Mouse (Mus musculus): ENCODE data around the gene Fmnl1. TPM values are rescaled to one million over a fixed set of nuclear protein-coding genes. Genes with fewer than 3 reads are reported as not detected.

The Fmnl1 gene
- polyA plus RNA-seq (2016; fragmentation: Nextera tagmentation; extraction: Ambion mirVana) = 0.72 and 1.5 TPM in 2 replicates

DNA sequence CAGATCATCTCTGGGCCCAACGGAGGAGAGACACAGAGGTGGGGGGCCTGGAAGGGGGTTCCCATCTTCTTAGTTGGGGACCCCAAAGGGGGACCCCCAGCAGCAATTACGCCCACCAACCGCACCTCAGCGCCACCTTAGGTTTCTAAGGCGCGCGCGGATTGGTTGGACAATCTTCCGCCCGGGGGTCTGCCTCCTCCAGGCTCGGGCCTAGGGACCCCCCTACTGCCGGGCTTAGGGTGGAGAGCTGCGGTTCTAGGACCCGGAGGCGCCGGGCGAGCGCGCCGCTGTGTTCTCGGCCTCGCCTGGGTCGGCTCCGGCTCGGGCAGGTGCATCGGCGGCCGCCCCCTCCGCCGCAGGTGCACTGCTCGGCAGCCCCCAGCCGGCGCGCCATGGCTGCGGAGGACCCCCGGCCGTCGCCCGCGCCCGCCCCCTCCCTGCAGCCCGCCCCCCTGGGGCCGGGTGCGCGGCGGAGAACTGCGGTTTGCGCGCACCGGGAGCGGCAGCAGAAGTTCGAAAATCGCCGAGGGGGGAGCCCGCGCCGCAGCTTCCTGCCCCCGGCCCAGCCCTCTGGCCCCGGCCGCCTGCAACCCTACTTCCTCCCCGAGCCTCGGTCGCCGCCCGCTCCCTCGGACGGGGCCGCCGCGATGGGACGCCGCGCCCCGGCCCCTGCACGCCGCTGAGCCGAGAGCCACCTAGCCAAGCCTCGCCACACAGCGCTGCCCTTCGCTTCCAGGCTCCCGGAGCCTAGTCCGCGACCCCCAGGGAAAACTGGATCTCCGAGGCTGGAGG, at the start of gene Fmnl1:
Gene Fmnl1 (plus strand): TSS at position 614 of the 792 bp plus-strand sequence.
- Histone ChIP-seq H3K9me3 (no peaks in the 10 kb centered on the region), H3K27ac (peak within 1 kb of the TSS; percentile 77), H3K4me1 (replicated peaks) (peaks cover 21% of the 10 kb centered on the region), H3K4me3 (peak within 1 kb of the TSS; percentile 70), H3K27me3 (ENCODE audit: insufficient read depth, poor library complexity, severe bottlenecking) (peaks cover 83% of the 10 kb centered on the region), H3K36me3 (no peaks in the 10 kb centered on the region)
- WGBS = 2% methylated on average over 84 of the region's 84 CpGs
- DNase-seq (ENCODE audit: low spot score) = peak; percentile 34

DNA sequence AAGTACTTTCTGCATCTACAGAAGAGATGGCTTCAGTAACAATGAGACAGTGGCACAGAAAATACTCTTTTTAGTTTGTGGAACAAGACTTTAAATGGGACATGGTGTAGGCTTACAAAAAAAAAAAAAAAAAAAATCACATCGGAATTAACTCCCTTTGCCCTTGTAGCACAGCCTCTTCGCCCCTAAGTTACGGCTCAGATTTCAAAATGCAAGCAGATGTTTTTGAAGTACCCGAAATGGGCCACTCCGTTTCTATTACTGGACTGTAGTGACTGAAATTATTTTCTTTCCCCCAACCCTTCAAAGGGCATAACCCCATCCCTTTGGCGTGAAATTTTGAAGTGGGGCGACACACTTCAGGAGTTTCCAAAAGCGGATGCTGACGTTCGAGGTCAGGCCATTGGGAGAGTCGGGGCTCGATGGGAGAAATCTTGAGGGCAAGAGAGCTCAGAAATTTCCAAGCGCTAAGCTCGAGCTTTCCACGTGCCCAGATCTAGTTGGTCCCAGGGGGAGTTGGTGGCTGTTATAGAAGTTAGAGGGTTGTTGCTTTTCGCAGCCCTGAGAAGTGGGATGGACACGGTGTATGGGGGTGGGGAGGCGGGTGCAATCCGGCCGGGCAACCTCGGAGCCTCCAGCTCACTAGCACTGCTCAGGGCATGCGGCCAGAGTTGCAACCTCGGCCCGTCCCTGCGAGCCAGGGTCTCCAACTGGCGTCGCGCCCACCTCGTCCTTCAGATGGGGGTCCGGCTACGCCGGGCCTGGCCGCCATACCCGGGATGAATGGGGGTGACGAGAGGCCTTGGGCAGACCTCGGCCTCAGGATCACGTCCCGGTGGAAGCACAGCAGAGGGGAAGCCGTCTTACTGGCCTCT, 39.0 kb upstream of the Fmnl1 start, which contains the start of gene Hexim2:
Gene Hexim2 (plus strand): TSS at position 729 of the 875 bp plus-strand sequence.
- peak; percentile 71 for DNase-seq (ENCODE audit: low spot score)
- Histone ChIP-seq H3K4me3 (peak within 1 kb of the TSS; percentile 98), H3K9me3 (no peaks in the 10 kb centered on the region), H3K36me3 (peaks cover 8% of the 10 kb centered on the region; the same call in 1 of the 2 replicates), H3K4me1 (replicated peaks) (peaks cover 37% of the 10 kb centered on the region), H3K27me3 (ENCODE audit: insufficient read depth, poor library complexity, severe bottlenecking) (no peaks in the 10 kb centered on the region), H3K27ac (peak within 1 kb of the TSS; percentile 100)
- 1% methylated on average over 39 of the region's 39 CpGs for whole genome bisulfite sequencing

DNA sequence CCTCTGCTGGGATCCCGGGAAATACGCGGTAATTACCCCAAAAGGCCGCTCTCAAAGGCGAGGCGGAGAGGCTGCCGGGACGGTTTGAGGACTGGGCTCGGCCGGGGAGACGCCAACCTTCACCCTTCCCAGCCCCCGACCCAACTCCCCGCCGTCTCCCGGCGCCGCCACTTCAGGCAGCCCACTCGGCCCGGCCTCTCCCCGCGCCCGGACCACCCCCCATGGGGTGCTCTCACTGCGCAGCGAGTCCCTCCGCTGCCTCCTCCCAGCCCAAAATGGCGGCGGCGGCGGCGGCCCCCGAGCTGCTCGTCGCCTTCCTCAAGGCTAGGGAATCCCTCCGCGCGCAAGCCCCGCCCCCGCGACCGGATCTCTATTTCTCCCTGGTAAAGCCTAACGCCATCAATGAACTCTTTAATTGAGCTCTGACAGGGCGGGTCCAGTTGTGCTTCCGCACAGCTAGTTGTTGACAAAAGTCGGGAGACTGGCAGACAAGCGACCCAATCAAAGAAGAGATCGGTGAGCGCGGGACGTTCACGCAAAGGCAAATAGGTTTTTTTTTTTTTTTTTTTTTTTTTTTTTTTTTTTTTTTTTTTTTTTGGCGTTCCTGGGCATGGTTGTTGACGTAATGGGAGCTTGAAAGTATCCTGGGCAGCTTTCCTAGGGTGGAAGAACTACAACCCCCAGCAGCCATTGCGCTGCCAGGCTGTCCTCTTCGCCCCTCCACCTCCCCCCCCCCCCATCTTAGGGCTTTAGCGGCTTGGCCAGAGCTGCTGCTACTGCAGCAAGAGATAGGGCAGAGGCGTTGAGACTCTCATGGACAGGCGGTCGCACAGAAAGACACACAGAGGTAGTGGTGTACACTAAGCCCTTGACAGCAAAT, 38.1 kb upstream of the Fmnl1 start:
- peak; percentile 100 for DNase-seq (ENCODE audit: low spot score)
- no peaks in the 10 kb centered on the region for H3K27me3 ChIP-seq (ENCODE audit: insufficient read depth, poor library complexity, severe bottlenecking)
- H3K9me3 ChIP-seq = no peaks in the 10 kb centered on the region
- peak overlapping the region; percentile 98 for H3K4me3 ChIP-seq
- H3K27ac ChIP-seq = peak overlapping the region; percentile 100
- under 1% methylated on average over 58 of the region's 58 CpGs for WGBS
- H3K4me1 ChIP-seq (replicated peaks) = peaks cover 37% of the 10 kb centered on the region
- peaks cover 8% of the 10 kb centered on the region; the same call in 1 of the 2 replicates for H3K36me3 ChIP-seq

DNA sequence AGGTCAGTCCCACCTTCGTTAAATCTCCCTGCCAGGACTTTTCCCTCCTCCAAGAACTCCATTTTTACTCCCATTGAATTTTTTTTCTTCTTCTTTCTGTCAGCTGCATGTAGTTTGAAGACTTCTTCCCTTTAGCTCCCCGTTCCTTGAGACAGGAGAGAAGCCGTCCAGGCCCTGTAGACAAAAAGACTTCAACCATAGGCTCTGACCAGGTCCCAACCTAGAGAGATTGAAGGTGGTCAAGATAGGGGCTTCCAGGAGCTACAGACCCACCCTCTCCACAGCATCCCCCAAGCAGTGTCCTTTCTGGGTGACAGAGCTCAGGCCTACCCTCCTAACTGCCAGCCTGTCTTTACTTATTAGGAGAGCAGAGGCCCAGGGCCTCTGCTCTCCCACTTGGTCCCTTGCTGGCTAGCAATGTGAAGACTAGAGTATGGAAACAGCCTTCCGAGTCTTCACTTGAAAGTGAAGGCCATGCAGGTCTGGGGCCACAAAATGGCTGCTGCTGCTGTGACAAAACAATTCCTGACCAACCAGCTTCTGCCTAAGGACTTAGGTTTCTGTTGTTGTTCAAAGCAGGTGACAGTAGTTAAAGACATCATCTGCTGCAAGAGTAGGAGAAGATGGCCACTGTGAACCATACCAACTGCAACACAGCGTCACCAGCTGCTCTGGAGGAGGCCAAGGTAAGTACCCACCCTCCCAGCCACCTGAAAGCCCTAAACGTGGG, 37.3 kb upstream of the Fmnl1 start:
- no peaks in the 10 kb centered on the region for H3K27me3 ChIP-seq (ENCODE audit: insufficient read depth, poor library complexity, severe bottlenecking)
- H3K36me3 ChIP-seq = peaks cover 15% of the 10 kb centered on the region
- peak overlapping the region; percentile 90 for H3K27ac ChIP-seq
- 56% methylated on average over 6 of the region's 6 CpGs for WGBS
- peaks cover 37% of the 10 kb centered on the region for H3K4me1 ChIP-seq (replicated peaks)
- DNase-seq (ENCODE audit: low spot score) = no peak
- H3K4me3 ChIP-seq = peak overlapping the region; percentile 98
- no peaks in the 10 kb centered on the region for H3K9me3 ChIP-seq

DNA sequence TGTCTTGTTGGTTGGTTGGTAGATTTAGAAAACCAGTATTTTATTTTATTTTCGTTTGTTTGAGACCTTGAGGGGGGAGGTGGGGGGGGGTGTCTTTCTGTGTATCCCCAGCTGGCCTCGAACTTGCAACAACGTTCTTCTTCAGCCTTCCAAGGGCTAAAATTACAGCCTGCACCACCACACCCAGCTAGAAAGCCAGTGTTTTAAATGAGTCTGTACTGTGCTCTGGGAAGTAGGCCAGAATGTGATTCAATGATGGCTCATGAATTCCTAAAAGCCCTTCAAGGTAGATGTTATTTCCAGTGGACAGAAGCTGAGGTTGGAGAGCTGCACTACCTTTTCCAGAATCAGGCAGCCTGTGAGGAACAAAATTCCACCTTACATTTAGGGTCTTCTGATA, 36.7 kb upstream of the Fmnl1 start:
- Histone ChIP-seq H3K4me1 (replicated peaks) (peaks cover 37% of the 10 kb centered on the region), H3K27me3 (ENCODE audit: insufficient read depth, poor library complexity, severe bottlenecking) (no peaks in the 10 kb centered on the region), H3K4me3 (no peak overlapping the region), H3K27ac (no peak overlapping the region), H3K9me3 (no peaks in the 10 kb centered on the region), H3K36me3 (peaks cover 21% of the 10 kb centered on the region)
- 79% methylated on average over 3 of the region's 3 CpGs for WGBS
- DNase-seq (ENCODE audit: low spot score) = no peak

DNA sequence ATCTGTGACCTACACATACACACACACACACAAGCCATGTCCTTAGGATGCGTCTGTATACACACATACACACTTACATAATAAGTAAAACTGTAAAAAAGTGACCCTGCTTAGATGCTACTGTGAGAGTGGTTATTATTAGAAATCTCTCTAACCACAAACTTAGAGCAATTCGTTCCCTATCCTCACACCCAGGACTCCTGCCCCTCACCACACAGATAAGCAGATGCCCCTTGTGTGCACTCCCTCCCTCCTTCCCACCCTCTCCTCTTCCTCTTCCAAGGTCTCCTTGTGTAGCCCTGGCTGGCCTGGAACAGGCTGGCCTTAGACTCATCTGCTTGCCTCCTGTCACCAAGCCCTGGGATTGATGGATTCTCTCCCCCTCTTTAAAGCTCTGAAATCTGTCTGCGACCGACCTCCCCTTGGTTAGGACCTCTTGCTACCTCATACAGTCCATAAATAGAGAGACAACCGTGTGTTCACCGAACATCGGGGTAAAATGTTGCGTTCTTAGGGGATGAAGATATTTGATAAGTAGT, 34.8 kb upstream of the Fmnl1 start:
- peaks cover 36% of the 10 kb centered on the region for H3K4me1 ChIP-seq (replicated peaks)
- peaks cover 16% of the 10 kb centered on the region for H3K36me3 ChIP-seq
- DNase-seq (ENCODE audit: low spot score) = no peak
- H3K9me3 ChIP-seq = no peaks in the 10 kb centered on the region
- H3K4me3 ChIP-seq = no peak overlapping the region
- no peaks in the 10 kb centered on the region for H3K27me3 ChIP-seq (ENCODE audit: insufficient read depth, poor library complexity, severe bottlenecking)
- WGBS = 89% methylated on average over 8 of the region's 8 CpGs
- H3K27ac ChIP-seq = no peak overlapping the region

DNA sequence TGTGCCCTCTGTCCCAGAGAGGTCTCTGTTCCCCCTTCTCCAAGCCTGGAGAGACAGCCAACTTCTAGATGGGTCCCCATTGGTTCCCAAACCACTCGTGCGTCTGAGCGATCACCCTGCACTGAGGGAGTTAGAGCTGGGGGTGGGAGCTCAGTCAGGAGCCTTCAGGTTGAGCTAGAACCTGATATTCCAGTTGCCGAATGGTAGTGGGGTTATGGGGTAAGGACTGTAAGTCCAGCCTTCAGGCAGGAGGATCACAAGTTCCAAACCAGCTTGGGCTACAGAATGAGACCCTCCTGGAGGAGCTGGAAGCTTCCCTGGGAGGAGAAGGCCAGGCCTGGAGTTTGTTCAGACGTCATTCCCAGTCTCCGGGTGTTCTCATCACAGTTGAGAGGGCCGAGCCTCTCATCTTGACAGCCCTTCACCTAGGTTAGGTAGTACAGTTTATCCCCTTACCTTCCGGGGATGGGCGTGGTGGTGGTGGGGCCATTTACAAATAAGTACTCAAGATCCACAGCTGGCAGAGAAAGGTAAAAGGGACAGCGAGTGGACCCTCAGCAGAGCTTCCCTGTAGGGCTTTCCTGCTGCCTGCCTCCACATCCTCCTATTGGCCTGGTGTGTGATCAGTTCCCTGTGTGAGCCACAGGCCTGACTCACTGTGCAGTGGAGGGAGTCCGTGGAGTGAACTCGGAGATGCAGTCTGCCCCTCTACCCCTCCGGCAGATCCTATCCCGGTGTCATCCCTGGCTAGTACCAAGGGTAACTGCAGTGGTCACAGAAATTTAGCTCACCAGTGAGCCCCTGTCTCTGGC, 30.8 kb upstream of the Fmnl1 start:
- DNase-seq (ENCODE audit: low spot score) = no peak
- Histone ChIP-seq H3K27me3 (ENCODE audit: insufficient read depth, poor library complexity, severe bottlenecking) (no peaks in the 10 kb centered on the region), H3K4me1 (replicated peaks) (peaks cover 46% of the 10 kb centered on the region), H3K9me3 (no peaks in the 10 kb centered on the region), H3K36me3 (peaks cover 16% of the 10 kb centered on the region), H3K4me3 (no peak overlapping the region), H3K27ac (peak overlapping the region; percentile 79)
- 85% methylated on average over 14 of the region's 14 CpGs for WGBS

DNA sequence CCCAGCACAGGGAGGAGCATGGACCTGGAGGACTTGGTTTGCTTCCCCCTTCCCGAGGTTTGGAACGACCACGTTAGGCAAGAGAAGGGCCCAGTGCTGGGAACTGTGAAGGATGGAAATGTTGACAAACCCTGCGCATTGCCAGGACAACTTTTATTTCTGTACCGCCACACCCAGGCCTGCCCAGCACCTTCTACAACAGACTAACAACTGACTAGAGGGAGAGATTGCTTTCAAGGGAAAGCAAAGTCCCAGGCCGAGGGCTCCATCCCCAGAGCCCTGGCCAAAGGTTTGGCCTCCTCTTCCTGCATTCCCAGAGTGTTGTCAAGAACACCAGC, 30.2 kb upstream of the Fmnl1 start:
- no peaks in the 10 kb centered on the region for H3K27me3 ChIP-seq (ENCODE audit: insufficient read depth, poor library complexity, severe bottlenecking)
- H3K4me3 ChIP-seq = no peak overlapping the region
- no peak for DNase-seq (ENCODE audit: low spot score)
- H3K9me3 ChIP-seq = no peaks in the 10 kb centered on the region
- peak overlapping the region; percentile 79 for H3K27ac ChIP-seq
- H3K36me3 ChIP-seq = peaks cover 16% of the 10 kb centered on the region
- H3K4me1 ChIP-seq (replicated peaks) = peaks cover 50% of the 10 kb centered on the region
- 58% methylated on average over 6 of the region's 6 CpGs for WGBS

DNA sequence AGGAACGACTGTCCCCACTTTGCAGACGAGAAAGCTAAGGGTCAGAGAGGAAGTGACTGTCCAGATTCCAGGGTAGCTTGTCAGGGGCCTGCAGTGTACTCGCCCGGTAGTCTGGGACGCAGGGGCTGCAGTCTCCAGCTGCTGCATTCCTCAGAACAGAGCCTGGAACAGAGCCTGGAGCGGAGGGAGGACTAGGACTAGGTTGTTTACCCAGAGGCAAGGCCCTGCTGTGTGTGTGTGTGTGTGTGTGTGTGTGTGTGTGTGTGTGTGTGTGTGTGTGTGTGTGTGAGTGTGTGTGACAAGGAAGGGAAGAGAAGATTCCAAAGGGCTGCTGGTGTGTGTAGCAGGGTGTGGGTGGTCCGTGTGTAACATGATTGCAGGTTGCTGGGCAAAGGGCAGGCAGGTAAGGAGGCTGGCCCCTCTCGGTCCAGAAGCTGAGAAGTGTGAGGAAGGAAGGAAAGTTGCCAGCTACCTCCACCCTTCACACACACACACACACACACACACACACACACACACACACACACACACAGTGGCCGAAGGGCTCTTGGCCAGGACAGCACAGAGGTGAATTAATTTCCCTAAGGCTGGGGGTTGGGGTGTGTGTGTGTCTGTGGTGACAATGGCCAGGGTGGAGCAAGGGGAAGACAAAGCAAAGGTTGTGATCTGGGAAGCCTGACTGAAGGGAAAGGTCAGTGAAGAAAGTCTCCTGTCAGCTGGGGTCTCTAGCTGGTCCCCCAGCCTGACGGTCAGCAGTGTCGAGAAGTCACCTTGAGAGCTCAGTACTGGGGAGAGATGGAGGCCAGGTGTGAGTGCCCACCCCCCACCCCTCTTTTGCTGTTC, 29.6 kb upstream of the Fmnl1 start:
- H3K27me3 ChIP-seq (ENCODE audit: insufficient read depth, poor library complexity, severe bottlenecking) = no peaks in the 10 kb centered on the region
- peak; percentile 13 for DNase-seq (ENCODE audit: low spot score)
- H3K9me3 ChIP-seq = no peaks in the 10 kb centered on the region
- H3K4me1 ChIP-seq (replicated peaks) = peaks cover 50% of the 10 kb centered on the region
- 33% methylated on average over 11 of the region's 11 CpGs for WGBS
- H3K36me3 ChIP-seq = peaks cover 16% of the 10 kb centered on the region
- H3K27ac ChIP-seq = peak overlapping the region; percentile 79
- no peak overlapping the region for H3K4me3 ChIP-seq

DNA sequence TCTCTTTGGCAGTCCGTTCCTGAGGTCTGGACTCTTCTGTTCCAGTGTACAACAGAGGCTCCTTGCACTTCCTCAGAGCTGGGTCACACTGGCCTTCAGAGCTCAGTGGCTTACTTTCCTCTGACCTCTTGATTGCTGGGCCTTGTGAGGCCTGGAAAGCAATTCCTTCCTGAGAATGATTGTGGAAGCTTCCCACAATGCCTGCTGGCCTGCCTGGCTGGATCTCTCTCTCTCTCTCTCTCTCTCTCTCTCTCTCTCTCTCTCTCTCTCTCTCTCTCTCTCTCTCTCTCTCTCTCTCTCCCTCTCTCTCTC, 29.0 kb upstream of the Fmnl1 start:
- DNase-seq (ENCODE audit: low spot score) = no peak
- Histone ChIP-seq H3K36me3 (peaks cover 16% of the 10 kb centered on the region), H3K9me3 (no peaks in the 10 kb centered on the region), H3K27ac (peak overlapping the region; percentile 79), H3K4me1 (replicated peaks) (peaks cover 50% of the 10 kb centered on the region), H3K4me3 (no peak overlapping the region), H3K27me3 (ENCODE audit: insufficient read depth, poor library complexity, severe bottlenecking) (no peaks in the 10 kb centered on the region)
- WGBS = 25% methylated on average over 1 of the region's 1 CpGs

Data from hindbrain, embryonic 10.5 days (tissue).